Mouse (Mus musculus): ENCODE results near the gene Sh3bp5.

- no peak for TF ChIP-seq CTCF (IDR thresholded peaks at IDR 0.05; ENCODE audit: low read depth)
- TF ChIP-seq EP300 (optimal IDR thresholded peaks at IDR 0.05), result no peak
Measured at GRCm38 (mm10) chr14:31406154-31406810, 29.6 kb downstream of the Sh3bp5 start.
